Mouse (Mus musculus) cortical plate, adult 2 months (tissue): ENCODE data around the gene Arap2.

Source experiments
- CTCF ChIP-seq: fragments of 200-500 bp; IDR thresholded peaks from 2 replicates; pipeline ENCODE4 v1.5.1; 2011; ENCODE audit warnings: mild to moderate bottlenecking, control low read depth, low read length; ENCODE audit not compliant: insufficient read depth; ENCODE audit errors: extremely low read depth
- POLR2A ChIP-seq: fragments of 200-500 bp; IDR thresholded peaks from 2 replicates; pipeline ENCODE4 v1.6.1; 2011; ENCODE audit warnings: mild to moderate bottlenecking, low read length, control low read depth; ENCODE audit not compliant: insufficient read depth; ENCODE audit errors: extremely low read depth

- TF ChIP-seq POLR2A = no peak
- no peak for TF ChIP-seq CTCF
Observed at GRCm38 (mm10) chr5:62790921-62791564, 25.1 kb upstream of the Arap2 start.
